In the genomic region with DNA sequence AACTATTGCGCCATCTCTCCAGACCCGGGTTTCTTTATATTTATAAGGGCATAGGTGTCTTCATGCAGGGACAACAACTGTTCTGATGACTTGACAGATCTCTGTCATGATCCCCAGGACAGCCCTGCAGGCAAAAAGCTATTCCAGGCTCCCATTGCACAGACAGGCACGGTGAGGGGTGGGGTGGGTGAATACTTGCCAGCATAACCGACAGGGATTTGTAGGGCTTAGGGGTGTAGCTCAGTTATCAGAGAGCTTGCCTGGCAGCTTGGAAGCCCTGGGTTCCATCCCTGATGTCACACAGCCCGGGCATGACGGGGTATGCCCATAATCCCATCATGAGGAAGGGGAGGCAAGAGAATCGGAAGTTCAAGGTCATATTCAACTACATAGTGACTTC, we compare ENCODE assay signal across 28 mouse cellular contexts. TPM values are rescaled to one million over a fixed set of nuclear protein-coding genes. Genes with fewer than 3 reads are reported as not detected.
A peak's percentile ranks its signal among the peaks of the same experiment; 100 is the strongest.
DNase-seq lines count a peak whose midpoint lies in the region; ATAC-seq and TF ChIP-seq lines count a peak whose summit lies in the region.
"Had no signal": no experiment of that assay in that cellular context is flagged by ENCODE, and none has a peak within 500 bp of the region (broad histone marks: within the 10 kb centered on the region; RNA-seq: fewer than 3 reads in every experiment).

No protein-coding gene starts in this region.

- H3K9me3 ChIP-seq in heart, embryonic 11.5 days (replicated peaks; ENCODE audit: control insufficient read depth, low read length): no peaks in the 10 kb centered on the region
- H3K9me3 ChIP-seq in neural tube, embryonic 11.5 days (ENCODE audit: control insufficient read depth, low read length): no peaks in the 10 kb centered on the region
- no peaks in the 10 kb centered on the region for H3K9me3 ChIP-seq in neural tube, embryonic 15.5 days (replicated peaks)
- no peaks in the 10 kb centered on the region for H3K9me3 ChIP-seq in liver, postnatal 0 days (ENCODE audit: low read length)
- H3K9me3 ChIP-seq: midbrain, embryonic 15.5 days had no signal

- H3K27me3 ChIP-seq in heart, embryonic 11.5 days (ENCODE audit: control insufficient read depth, insufficient read depth, low read length): no peaks in the 10 kb centered on the region
- no peaks in the 10 kb centered on the region for H3K27me3 ChIP-seq in neural tube, embryonic 11.5 days (ENCODE audit: control insufficient read depth, insufficient read depth, low read length)
- no peaks in the 10 kb centered on the region for H3K27me3 ChIP-seq in neural tube, embryonic 15.5 days (replicated peaks)
- no peaks in the 10 kb centered on the region for H3K27me3 ChIP-seq in liver, postnatal 0 days (ENCODE audit: insufficient read depth, low read length)
- H3K27me3 ChIP-seq: midbrain, embryonic 15.5 days had no signal

- TF ChIP-seq EP300 in liver, postnatal 0 days (IDR thresholded peaks at IDR 0.05; ENCODE audit: low read depth): no peak

- DNase-seq in heart, postnatal 10 days: no peak
- DNase-seq in neural tube, embryonic 11.5 days (ENCODE audit: low spot score): peak; percentile 4
- peak; percentile 83 for DNase-seq in liver
- peak; percentile 37 for DNase-seq in liver, postnatal 0 days
- DNase-seq in cerebellum, adult 9-11 months: no peak
- no peak for DNase-seq in layer of hippocampus, postnatal 36 days
- DNase-seq: cerebellum, adult 8-10 months; forebrain, postnatal 0 days; lung, postnatal 10 days; right cerebral cortex, postnatal 4 days; thymus, postnatal 25 days had no signal

- peak overlapping the region; percentile 43 for H3K4me2 ChIP-seq in heart, embryonic 11.5 days
- H3K4me2 ChIP-seq in neural tube, embryonic 11.5 days (ENCODE audit: low read depth): no peak overlapping the region
- H3K4me2 ChIP-seq in neural tube, embryonic 15.5 days: no peak overlapping the region
- peak overlapping the region; percentile 59 for H3K4me2 ChIP-seq in liver, postnatal 0 days (ENCODE audit: low read depth, low read length)
- H3K4me2 ChIP-seq: hindbrain, embryonic 14.5 days; midbrain, embryonic 15.5 days had no signal

- ATAC-seq in heart, embryonic 11.5 days (replicated peaks; ENCODE audit: insufficient number of reproducible peaks, low FRiP score, low TSS enrichment): peak; percentile 70
- no peak for ATAC-seq in neural tube, embryonic 11.5 days (ENCODE audit: insufficient read depth, low FRiP score, low TSS enrichment)
- ATAC-seq in neural tube, embryonic 15.5 days (ENCODE audit: low FRiP score): no peak
- peak; percentile 79 for ATAC-seq in liver, postnatal 0 days
- ATAC-seq: forebrain, postnatal 0 days; midbrain, embryonic 15.5 days had no signal

- H3K9ac ChIP-seq in heart, embryonic 11.5 days (ENCODE audit: low read depth, low read length): peak overlapping the region; percentile 43
- no peak overlapping the region for H3K9ac ChIP-seq in neural tube, embryonic 11.5 days (ENCODE audit: low read length)
- no peak overlapping the region for H3K9ac ChIP-seq in neural tube, embryonic 15.5 days (replicated peaks)
- peak overlapping the region; percentile 45 for H3K9ac ChIP-seq in liver, postnatal 0 days (replicated peaks)
- H3K9ac ChIP-seq: forebrain, postnatal 0 days; hindbrain, embryonic 14.5 days; midbrain, embryonic 15.5 days had no signal

- H3K27ac ChIP-seq in heart, embryonic 11.5 days (ENCODE audit: low read depth, low read length): peak overlapping the region; percentile 77
- no peak overlapping the region for H3K27ac ChIP-seq in neural tube, embryonic 11.5 days (ENCODE audit: low read depth, low read length)
- no peak overlapping the region for H3K27ac ChIP-seq in neural tube, embryonic 15.5 days (replicated peaks)
- peak overlapping the region; percentile 79 for H3K27ac ChIP-seq in liver, postnatal 0 days (ENCODE audit: low read depth)
- H3K27ac ChIP-seq: hindbrain, embryonic 14.5 days; midbrain, embryonic 15.5 days had no signal

- WGBS in heart, embryonic 11.5 days (ENCODE audit: insufficient replicate concordance): 77% methylated on average over 7 of the region's 7 CpGs
- WGBS in neural tube, embryonic 11.5 days: 89% methylated on average over 7 of the region's 7 CpGs
- WGBS in neural tube, embryonic 15.5 days: 91% methylated on average over 7 of the region's 7 CpGs
- 71% methylated on average over 7 of the region's 7 CpGs for WGBS in liver, postnatal 0 days (ENCODE audit: insufficient replicate concordance)

- TF ChIP-seq CTCF in liver, postnatal 0 days (IDR thresholded peaks at IDR 0.05; ENCODE audit: low read depth): no peak

- no peaks in the 10 kb centered on the region for H3K36me3 ChIP-seq in heart, embryonic 11.5 days (ENCODE audit: control insufficient read depth, insufficient read depth, low read length)
- H3K36me3 ChIP-seq in neural tube, embryonic 11.5 days (ENCODE audit: control insufficient read depth, insufficient read depth, low read length): no peaks in the 10 kb centered on the region
- H3K36me3 ChIP-seq in neural tube, embryonic 15.5 days: no peaks in the 10 kb centered on the region
- H3K36me3 ChIP-seq in liver, postnatal 0 days (replicated peaks; ENCODE audit: insufficient read depth, low read length): no peaks in the 10 kb centered on the region
- H3K36me3 ChIP-seq: midbrain, embryonic 15.5 days had no signal

- intact Hi-C loops in heart, postnatal 10 days (cut with DNase I): no loop called here

- H3K4me1 ChIP-seq in heart, embryonic 11.5 days (ENCODE audit: control insufficient read depth, insufficient read depth, low read length): 0 out of 2 replicates have a peak, but pooled peaks cover 3% of the 10 kb centered on the region
- no peaks in the 10 kb centered on the region for H3K4me1 ChIP-seq in neural tube, embryonic 11.5 days (ENCODE audit: control insufficient read depth, insufficient read depth, low read length)
- H3K4me1 ChIP-seq in neural tube, embryonic 15.5 days: peaks cover 9% of the 10 kb centered on the region
- peaks cover 15% of the 10 kb centered on the region for H3K4me1 ChIP-seq in liver, postnatal 0 days (ENCODE audit: insufficient read depth)

- peak overlapping the region; percentile 5; the same call in 1 of the 2 replicates for H3K4me3 ChIP-seq in heart, embryonic 11.5 days (ENCODE audit: low read depth, low read length)
- no peak overlapping the region for H3K4me3 ChIP-seq in neural tube, embryonic 11.5 days (ENCODE audit: low read depth, low read length)
- no peak overlapping the region for H3K4me3 ChIP-seq in neural tube, embryonic 15.5 days (replicated peaks)
- H3K4me3 ChIP-seq in liver, postnatal 0 days (ENCODE audit: low read depth, low read length): peak overlapping the region; percentile 4; the same call in 1 of the 2 replicates
- H3K4me3 ChIP-seq: midbrain, embryonic 15.5 days; myocyte had no signal

RNA-seq across cellular contexts. Expression of gene Mc3r, which starts 42.7 kb away (rescaled TPM):
- 0.13 TPM in 1 of 2 replicates, not detected in the other for polyA plus RNA-seq in heart, embryonic 11.5 days (2014; fragmentation: Nextera tagmentation; extraction: Ambion mirVana)
- total RNA-seq in heart, postnatal 10 days (2021): not detected
- not detected in 2 replicates for polyA plus RNA-seq in neural tube, embryonic 11.5 days (2014; fragmentation: Nextera tagmentation; extraction: Ambion mirVana)
- 0.26 and 0.28 TPM in 2 replicates for polyA plus RNA-seq in neural tube, embryonic 15.5 days (2015; fragmentation: Nextera tagmentation; extraction: Ambion mirVana)
- not detected in 2 replicates for polyA plus RNA-seq in liver, postnatal 0 days (2015; fragmentation: Nextera tagmentation; extraction: Ambion mirVana)
- not detected for total RNA-seq in layer of hippocampus, postnatal 36 days (2021)
- total RNA-seq: adrenal gland, adult 18-20 months; adrenal gland, postnatal 4 days; gastrocnemius, adult 18-20 months; gastrocnemius, postnatal 4 days; heart, postnatal 25 days; liver, adult 2 months; megakaryocyte progenitor cell, adult 5-6 weeks; neutrophil, adult 5-6 weeks had no signal
- polyA plus RNA-seq: embryonic facial prominence, embryonic 11.5 days; intestine, embryonic 14.5 days; kidney, embryonic 16.5 days; liver, adult 2 months; myocyte; testis, adult 2 months had no signal

RNA-seq across cellular contexts. Expression of gene Fam210b, which starts 54.3 kb away (rescaled TPM):
- polyA plus RNA-seq in heart, embryonic 11.5 days (2014; fragmentation: Nextera tagmentation; extraction: Ambion mirVana): 24.1 and 26.6 TPM in 2 replicates
- 1 to 10 TPM; 7.2 to 9.1 TPM for total RNA-seq in heart, postnatal 10 days (2021)
- polyA plus RNA-seq in neural tube, embryonic 11.5 days (2014; fragmentation: Nextera tagmentation; extraction: Ambion mirVana): 36.7 and 42.2 TPM in 2 replicates
- polyA plus RNA-seq in neural tube, embryonic 15.5 days (2015; fragmentation: Nextera tagmentation; extraction: Ambion mirVana): 18.7 and 19.5 TPM in 2 replicates
- 67.0 and 81.2 TPM in 2 replicates for polyA plus RNA-seq in liver, postnatal 0 days (2015; fragmentation: Nextera tagmentation; extraction: Ambion mirVana)
- 10 to 100 TPM; 22.8 to 24.2 TPM for total RNA-seq in layer of hippocampus, postnatal 36 days (2021)

Comparison
In these comparisons a context has a peak if more than half of its experiments do, and no peak if none do; other contexts are left out.
1. ATAC-seq: peak in heart, embryonic 11.5 days (single experiment) and liver, postnatal 0 days (single experiment); none in neural tube, embryonic 11.5 days (single experiment) and neural tube, embryonic 15.5 days (single experiment).
2. H3K27ac ChIP-seq: peak in heart, embryonic 11.5 days (single experiment) and liver, postnatal 0 days (single experiment); none in neural tube, embryonic 11.5 days (single experiment) and neural tube, embryonic 15.5 days (single experiment).
3. H3K4me2 ChIP-seq: peak in heart, embryonic 11.5 days (single experiment) and liver, postnatal 0 days (single experiment); none in neural tube, embryonic 11.5 days (single experiment) and neural tube, embryonic 15.5 days (single experiment).
4. H3K4me3 ChIP-seq: peak in heart, embryonic 11.5 days (single experiment) and liver, postnatal 0 days (single experiment); none in neural tube, embryonic 11.5 days (single experiment) and neural tube, embryonic 15.5 days (single experiment).
5. H3K9ac ChIP-seq: peak in heart, embryonic 11.5 days (single experiment) and liver, postnatal 0 days (single experiment); none in neural tube, embryonic 11.5 days (single experiment) and neural tube, embryonic 15.5 days (single experiment).
6. DNase-seq: peak in neural tube, embryonic 11.5 days (single experiment), liver (single experiment) and liver, postnatal 0 days (single experiment); none in heart, postnatal 10 days (0 of 2), cerebellum, adult 9-11 months (single experiment) and layer of hippocampus, postnatal 36 days (0 of 2).